Mouse (Mus musculus) cortical plate, adult 2 months (tissue): Measurements from ENCODE around the gene Ints1.

Source experiments
- CTCF ChIP-seq: fragments of 200-500 bp; IDR thresholded peaks from 2 replicates; pipeline ENCODE4 v1.5.1; 2011; ENCODE audit warnings: mild to moderate bottlenecking, control low read depth, low read length; ENCODE audit not compliant: insufficient read depth; ENCODE audit errors: extremely low read depth
- POLR2A ChIP-seq: fragments of 200-500 bp; IDR thresholded peaks from 2 replicates; pipeline ENCODE4 v1.6.1; 2011; ENCODE audit warnings: mild to moderate bottlenecking, low read length, control low read depth; ENCODE audit not compliant: insufficient read depth; ENCODE audit errors: extremely low read depth

GRCm38 (mm10) chr5:139812398-139813125 lies 37.1 kb upstream of the Ints1 start:
- TF ChIP-seq POLR2A (no peak), CTCF (no peak)
